Mouse (Mus musculus): ENCODE results near the gene Unkl. TPM values are rescaled to one million over a fixed set of nuclear protein-coding genes. Genes with fewer than 3 reads are reported as not detected.

The Unkl gene
- total RNA-seq (2021): 19.9 and 21.1 TPM in 2 replicates
- long read RNA-seq, partial matches to known transcripts: 1 of 6 reads
- long read RNA-seq, other reads (novel, unspliced or antisense): 4 of 6 reads

GRCm38 (mm10) chr17:25188150-25189031 is at the start of gene Unkl:
Unkl (plus strand) TSS chr17:25188397.
- peak; percentile 88 for DNase-seq

- no peak for DNase-seq
These were observed 49.4 kb upstream of the Unkl start for GRCm38 (mm10) chr17:25138803-25139202.

- DNase-seq: no peak
These were observed 48.2 kb upstream of the Unkl start for GRCm38 (mm10) chr17:25139960-25140359.

- no peak for DNase-seq
These were observed 26.0 kb upstream of the Unkl start, which contains the start of gene Ccdc154 for GRCm38 (mm10) chr17:25162161-25162560. Ccdc154 (plus strand) TSS chr17:25162461.

GRCm38 (mm10) chr17:25163387-25163786 is 24.8 kb upstream of the Unkl start:
- no peak for DNase-seq

- DNase-seq: no peak
These were observed 23.4 kb upstream of the Unkl start for GRCm38 (mm10) chr17:25164770-25165169.

- DNase-seq: no peak
These were observed 22.1 kb upstream of the Unkl start for GRCm38 (mm10) chr17:25165970-25166671.

GRCm38 (mm10) chr17:25169706-25170105 is 18.5 kb upstream of the Unkl start:
- DNase-seq: no peak

- no peak for DNase-seq
These were observed 15.6 kb upstream of the Unkl start for GRCm38 (mm10) chr17:25172558-25172957.

GRCm38 (mm10) chr17:25175411-25175810 is 12.8 kb upstream of the Unkl start, which contains the start of gene Gm38655:
Gm38655 (minus strand) TSS chr17:25175471.
- DNase-seq: no peak

GRCm38 (mm10) chr17:25183232-25183631 is 5.0 kb upstream of the Unkl start:
- no peak for DNase-seq

GRCm38 (mm10) chr17:25184129-25184691 is 4.0 kb upstream of the Unkl start, which contains the start of gene BC003965:
BC003965 (plus strand) TSS chr17:25184554.
- DNase-seq: peak; percentile 97

- no peak for DNase-seq
These were observed 3.2 kb upstream of the Unkl start for GRCm38 (mm10) chr17:25184961-25185360.

GRCm38 (mm10) chr17:25187784-25188149 is 430 bp upstream of the Unkl start:
- no peak for DNase-seq

GRCm38 (mm10) chr17:25189091-25189490 is 894 bp downstream of the Unkl start:
- no peak for DNase-seq

GRCm38 (mm10) chr17:25202401-25202800 is 14.2 kb downstream of the Unkl start:
- no peak for DNase-seq

- no peak for DNase-seq
These were observed 21.8 kb downstream of the Unkl start for GRCm38 (mm10) chr17:25210006-25210405.

- no peak for DNase-seq
These were observed 22.7 kb downstream of the Unkl start for GRCm38 (mm10) chr17:25210680-25211466.

- DNase-seq: no peak
These were observed 23.5 kb downstream of the Unkl start for GRCm38 (mm10) chr17:25211705-25212104.

- no peak for DNase-seq
These were observed 27.2 kb downstream of the Unkl start for GRCm38 (mm10) chr17:25215431-25215830.

GRCm38 (mm10) chr17:25218967-25219366 is 30.8 kb downstream of the Unkl start:
- no peak for DNase-seq

All from adrenal gland, postnatal 25 days (tissue).